In the genomic region with DNA sequence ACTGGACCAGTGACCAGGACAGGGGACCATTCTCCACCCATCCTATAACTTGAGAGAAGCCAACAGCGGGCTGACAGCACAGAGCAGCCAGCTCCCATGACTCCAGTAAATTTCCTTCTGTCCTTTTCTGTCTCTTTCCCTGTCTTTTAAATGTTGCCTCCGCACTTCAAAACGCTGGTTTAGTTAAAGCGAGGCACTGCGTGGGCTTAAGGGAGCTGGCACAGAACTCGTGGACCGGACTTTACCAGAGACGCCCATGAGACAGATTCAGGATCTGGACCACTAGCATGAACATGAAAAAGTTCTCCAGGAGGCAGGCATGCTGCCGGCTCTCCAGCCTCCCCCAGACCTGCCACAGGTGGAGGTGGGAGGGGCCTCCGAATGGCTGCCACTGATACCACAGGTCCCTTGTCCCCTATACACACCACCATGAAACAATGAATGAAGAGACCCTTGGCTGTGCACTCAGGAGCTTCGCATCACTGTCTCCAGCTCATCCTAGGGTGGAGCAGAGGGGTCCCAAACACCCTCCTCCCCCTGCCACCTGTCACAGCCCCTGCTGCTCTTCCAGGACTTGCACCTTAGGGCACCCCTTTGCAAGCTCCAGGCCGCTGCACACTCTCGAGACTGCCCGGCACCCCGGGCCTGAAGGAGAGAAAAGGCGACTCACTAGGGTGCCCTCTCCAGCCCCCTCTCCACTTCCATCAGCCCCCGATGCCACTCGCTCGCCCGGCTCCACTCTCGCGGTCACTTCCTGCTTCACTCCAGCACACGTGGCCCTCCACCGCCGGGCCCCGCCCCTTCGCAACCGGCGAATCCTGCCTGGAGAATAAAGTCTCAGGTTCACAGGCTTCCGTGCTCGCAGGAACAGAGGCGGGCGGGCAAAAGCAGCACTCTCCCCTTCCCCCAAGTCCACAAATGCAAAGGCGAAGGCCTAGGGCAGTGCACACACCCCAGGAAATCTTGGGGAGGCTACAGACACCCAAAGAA, we compare ENCODE assay signal across 8 mouse cellular contexts. TPM values are rescaled to one million over a fixed set of nuclear protein-coding genes. Genes with fewer than 3 reads are reported as not detected.
DNase-seq lines count a peak whose midpoint lies in the region; ATAC-seq and TF ChIP-seq lines count a peak whose summit lies in the region.

No protein-coding gene starts in this region.

- WGBS in forebrain, embryonic 11.5 days = 5% methylated on average over 34 of the region's 34 CpGs
- 10% methylated on average over 34 of the region's 34 CpGs for WGBS in heart, postnatal 0 days
- 9% methylated on average over 34 of the region's 34 CpGs for WGBS in liver, embryonic 15.5 days (ENCODE audit: insufficient replicate concordance)
- 8% methylated on average over 31 of the region's 34 CpGs for WGBS in neural tube, embryonic 11.5 days
- 8% methylated on average over 34 of the region's 34 CpGs for WGBS in stomach, embryonic 16.5 days

- H3K27me3 ChIP-seq in CH12.LX (replicated peaks) = no peaks in the 10 kb centered on the region
- H3K27me3 ChIP-seq in forebrain, embryonic 11.5 days (ENCODE audit: control insufficient read depth, insufficient read depth, low read length) = no peaks in the 10 kb centered on the region
- no peaks in the 10 kb centered on the region for H3K27me3 ChIP-seq in heart, postnatal 0 days (ENCODE audit: control insufficient read depth, insufficient read depth, low read length)
- no peaks in the 10 kb centered on the region for H3K27me3 ChIP-seq in liver, embryonic 15.5 days
- H3K27me3 ChIP-seq in neural tube, embryonic 11.5 days (ENCODE audit: control insufficient read depth, insufficient read depth, low read length) = 0 out of 2 replicates have a peak, but pooled peaks cover 2% of the 10 kb centered on the region
- no peaks in the 10 kb centered on the region for H3K27me3 ChIP-seq in stomach, embryonic 16.5 days (ENCODE audit: control insufficient read depth, insufficient read depth, low read length)

- H3K36me3 ChIP-seq in CH12.LX (replicated peaks in 1 of 2; ENCODE audit: control insufficient read depth in 1 of 2, insufficient read depth in 1 of 2, low read length in 1 of 2) = peaks cover 4 to 28% of the 10 kb centered on the region in 2 experiments
- H3K36me3 ChIP-seq in forebrain, embryonic 11.5 days (ENCODE audit: control insufficient read depth, insufficient read depth, low read length) = no peaks in the 10 kb centered on the region
- H3K36me3 ChIP-seq in heart, postnatal 0 days (replicated peaks; ENCODE audit: control insufficient read depth, insufficient read depth, low read length) = no peaks in the 10 kb centered on the region
- no peaks in the 10 kb centered on the region for H3K36me3 ChIP-seq in liver, embryonic 15.5 days (replicated peaks)
- no peaks in the 10 kb centered on the region for H3K36me3 ChIP-seq in neural tube, embryonic 11.5 days (ENCODE audit: control insufficient read depth, insufficient read depth, low read length)
- H3K36me3 ChIP-seq in stomach, embryonic 16.5 days (ENCODE audit: control insufficient read depth, insufficient read depth, low read length) = no peaks in the 10 kb centered on the region

- TF ChIP-seq POLR2A in CH12.LX (IDR thresholded peaks at IDR 0.05; ENCODE audit: low read depth, low read length) = peak; percentile 93

- in situ Hi-C loops in CH12.LX (cut with MboI; ENCODE audit: low pct_ligation_motif_present, low pct_unique_long_range_greater_than_20kb, low sequenced_read_pairs) = no loop called here

- peak overlapping the region; percentile 79 to 96 (median 85) for H3K4me3 ChIP-seq in CH12.LX (replicated peaks in 1 of 3; ENCODE audit: low read depth in 2 of 3, low read length in 2 of 3, poor library complexity in 1 of 3)
- H3K4me3 ChIP-seq in forebrain, embryonic 11.5 days (ENCODE audit: low read depth, low read length) = peak overlapping the region; percentile 51
- peak overlapping the region; percentile 63 for H3K4me3 ChIP-seq in heart, postnatal 0 days (ENCODE audit: low read depth, low read length)
- peak overlapping the region; percentile 60 for H3K4me3 ChIP-seq in liver, embryonic 15.5 days (replicated peaks)
- H3K4me3 ChIP-seq in neural tube, embryonic 11.5 days (ENCODE audit: low read depth, low read length) = peak overlapping the region; percentile 52
- peak overlapping the region; percentile 66 for H3K4me3 ChIP-seq in stomach, embryonic 16.5 days (replicated peaks; ENCODE audit: low read length)

- no peak for TF ChIP-seq EP300 in CH12.LX (IDR thresholded peaks at IDR 0.05; ENCODE audit: low read length)
- no peak for TF ChIP-seq EP300 in heart, postnatal 0 days (IDR thresholded peaks at IDR 0.05; ENCODE audit: low read depth)

- H3K4me2 ChIP-seq in CH12.LX (ENCODE audit: insufficient read depth, low read depth, poor library complexity, severe bottlenecking) = peak overlapping the region; percentile 86
- H3K4me2 ChIP-seq in forebrain, embryonic 11.5 days (ENCODE audit: low read depth, low read length, severe bottlenecking) = peak overlapping the region; percentile 89
- peak overlapping the region; percentile 96 for H3K4me2 ChIP-seq in heart, postnatal 0 days (ENCODE audit: low read depth, low read length)
- peak overlapping the region; percentile 80 for H3K4me2 ChIP-seq in liver, embryonic 15.5 days
- H3K4me2 ChIP-seq in neural tube, embryonic 11.5 days (ENCODE audit: low read depth) = peak overlapping the region; percentile 90
- peak overlapping the region; percentile 74 for H3K4me2 ChIP-seq in stomach, embryonic 16.5 days (ENCODE audit: low read depth, low read length)

- H3K9me3 ChIP-seq in CH12.LX (replicated peaks; ENCODE audit: low read length) = no peaks in the 10 kb centered on the region
- H3K9me3 ChIP-seq in forebrain, embryonic 11.5 days (ENCODE audit: control insufficient read depth, low read length) = no peaks in the 10 kb centered on the region
- no peaks in the 10 kb centered on the region for H3K9me3 ChIP-seq in heart, postnatal 0 days (replicated peaks; ENCODE audit: control insufficient read depth, low read length)
- H3K9me3 ChIP-seq in liver, embryonic 15.5 days (replicated peaks) = no peaks in the 10 kb centered on the region
- H3K9me3 ChIP-seq in neural tube, embryonic 11.5 days (ENCODE audit: control insufficient read depth, low read length) = no peaks in the 10 kb centered on the region
- no peaks in the 10 kb centered on the region for H3K9me3 ChIP-seq in stomach, embryonic 16.5 days (replicated peaks; ENCODE audit: control insufficient read depth, low read length)

- H3K4me1 ChIP-seq in CH12.LX (ENCODE audit: control insufficient read depth in 1 of 2, insufficient read depth in 2 of 2) = peaks cover 3 to 31% of the 10 kb centered on the region in 2 experiments; a peak in 3 of 4 replicates
- peaks cover 2% of the 10 kb centered on the region; the same call in 1 of the 2 replicates for H3K4me1 ChIP-seq in forebrain, embryonic 11.5 days (replicated peaks; ENCODE audit: control insufficient read depth, insufficient read depth, low read length)
- peaks cover 4% of the 10 kb centered on the region; the same call in 1 of the 2 replicates for H3K4me1 ChIP-seq in heart, postnatal 0 days (ENCODE audit: control insufficient read depth, insufficient read depth)
- H3K4me1 ChIP-seq in liver, embryonic 15.5 days (replicated peaks) = peaks cover 36% of the 10 kb centered on the region
- H3K4me1 ChIP-seq in neural tube, embryonic 11.5 days (ENCODE audit: control insufficient read depth, insufficient read depth, low read length) = peaks cover 7% of the 10 kb centered on the region
- H3K4me1 ChIP-seq in stomach, embryonic 16.5 days (ENCODE audit: control insufficient read depth, insufficient read depth, low read length) = 0 out of 2 replicates have a peak, but pooled peaks cover 5% of the 10 kb centered on the region

- ATAC-seq in forebrain, embryonic 11.5 days (replicated peaks; ENCODE audit: low FRiP score) = peak; percentile 93
- ATAC-seq in heart, postnatal 0 days (ENCODE audit: insufficient read depth, low read depth) = peak; percentile 95
- ATAC-seq in liver, embryonic 15.5 days (ENCODE audit: insufficient read depth) = peak; percentile 68
- ATAC-seq in neural tube, embryonic 11.5 days (ENCODE audit: insufficient read depth, low FRiP score, low TSS enrichment) = peak; percentile 86
- peak; percentile 85 for ATAC-seq in stomach, embryonic 16.5 days (ENCODE audit: insufficient read depth, low FRiP score)

- no peak for TF ChIP-seq RAD21 in CH12.LX (IDR thresholded peaks at IDR 0.05; ENCODE audit: low read depth, low read length)

- H3K79me2 ChIP-seq in CH12.LX (replicated peaks; ENCODE audit: control insufficient read depth, extremely low read depth, insufficient read depth, poor library complexity, severe bottlenecking) = no peaks in the 10 kb centered on the region

- no peak for TF ChIP-seq CTCF in CH12.LX (conservative IDR thresholded peaks at IDR 0.05 in 1 of 2, IDR thresholded peaks at IDR 0.05 in 1 of 2; ENCODE audit: low read depth in 2 of 2, low read length in 2 of 2)
- no peak for TF ChIP-seq CTCF in heart, postnatal 0 days (IDR thresholded peaks at IDR 0.05; ENCODE audit: low read depth)

- H3K9ac ChIP-seq in CH12.LX (ENCODE audit: insufficient read depth, low read depth) = peak overlapping the region; percentile 61
- peak overlapping the region; percentile 64 for H3K9ac ChIP-seq in forebrain, embryonic 11.5 days (ENCODE audit: low read length)
- H3K9ac ChIP-seq in heart, postnatal 0 days (replicated peaks; ENCODE audit: low read depth, low read length) = peak overlapping the region; percentile 64
- H3K9ac ChIP-seq in liver, embryonic 15.5 days = peak overlapping the region; percentile 41
- H3K9ac ChIP-seq in neural tube, embryonic 11.5 days (ENCODE audit: low read length) = peak overlapping the region; percentile 65
- H3K9ac ChIP-seq in stomach, embryonic 16.5 days (ENCODE audit: low read length) = peak overlapping the region; percentile 77

- DNase-seq in CH12.LX (ENCODE audit: extremely low read depth) = peak; percentile 94
- peak; percentile 78 for DNase-seq in c-Kit-positive CD71-negative TER-119-negative erythroid progenitor cells, embryonic 14.5 days (ENCODE audit: low read depth)
- DNase-seq in forebrain, embryonic 11.5 days (ENCODE audit: low spot score) = peak; percentile 92
- DNase-seq in heart, postnatal 0 days (ENCODE audit: low spot score) = peak; percentile 87
- DNase-seq in kidney, postnatal 36 days = peak; percentile 82 to 92
- DNase-seq in neural tube, embryonic 11.5 days (ENCODE audit: low spot score) = peak; percentile 92

- dilution Hi-C loops in CH12.LX (cut with MboI; ENCODE audit: extremely low pct_ligation_motif_present, extremely low pct_unique_long_range_greater_than_20kb, low sequenced_read_pairs) = no loop called here

- no peak overlapping the region for H3K27ac ChIP-seq in CH12.LX (ENCODE audit: insufficient read depth, low read depth)
- H3K27ac ChIP-seq in forebrain, embryonic 11.5 days (ENCODE audit: low read depth, low read length) = no peak overlapping the region
- no peak overlapping the region for H3K27ac ChIP-seq in heart, postnatal 0 days (ENCODE audit: low read depth)
- H3K27ac ChIP-seq in liver, embryonic 15.5 days (replicated peaks) = no peak overlapping the region
- H3K27ac ChIP-seq in neural tube, embryonic 11.5 days (ENCODE audit: low read depth, low read length) = no peak overlapping the region
- no peak overlapping the region for H3K27ac ChIP-seq in stomach, embryonic 16.5 days (ENCODE audit: low read length)

RNA-seq across cellular contexts. Expression of a gene that starts 53.8 kb away (rescaled TPM):
- not detected in 2 replicates for total RNA-seq in CH12.LX (2012; rRNA removed)
- not detected in 2 replicates for total RNA-seq in CH12.LX (2014; rRNA removed)
- not detected in 2 replicates for polyA plus RNA-seq in CH12.LX (2012; ENCODE audit: insufficient read length, low read depth)
- 10.5 and 10.7 TPM in 2 replicates for polyA plus RNA-seq in forebrain, embryonic 11.5 days (2014; fragmentation: Nextera tagmentation; extraction: Ambion mirVana)
- total RNA-seq in heart, postnatal 0 days (2014; rRNA removed; ENCODE audit: low replicate concordance) = not detected in 2 replicates
- polyA plus RNA-seq in heart, postnatal 0 days (2015; fragmentation: Nextera tagmentation; extraction: Ambion mirVana) = 0.12 TPM in 1 of 2 replicates, not detected in the other
- polyA plus RNA-seq in liver, embryonic 15.5 days (2015; fragmentation: Nextera tagmentation; extraction: Ambion mirVana) = 4.9 and 6.0 TPM in 2 replicates
- polyA plus RNA-seq in neural tube, embryonic 11.5 days (2014; fragmentation: Nextera tagmentation; extraction: Ambion mirVana) = 20.5 and 23.8 TPM in 2 replicates
- 1.6 and 2.3 TPM in 2 replicates for polyA plus RNA-seq in stomach, embryonic 16.5 days (2015; fragmentation: Nextera tagmentation; extraction: Ambion mirVana)
